Mouse (Mus musculus): Measurements from ENCODE around the gene Dcaf5. TPM values are rescaled to one million over a fixed set of nuclear protein-coding genes. Genes with fewer than 3 reads are reported as not detected.

The Dcaf5 gene
- polyA plus RNA-seq, 1 experiment from 2014 or later = 12.7 TPM

GRCm38 (mm10) chr12:80366004-80366480 is 70.4 kb downstream of the Dcaf5 start:
- WGBS = 15% methylated on average over 3 of the region's 3 CpGs
- Histone ChIP-seq H3K36me3 (ENCODE audit: insufficient read depth, low read length) (peaks cover 30% of the 10 kb centered on the region; the same call in 1 of the 2 replicates), H3K9ac (replicated peaks; ENCODE audit: low read length) (no peak overlapping the region), H3K4me2 (replicated peaks; ENCODE audit: low read depth, low read length) (no peak overlapping the region), H3K27me3 (ENCODE audit: insufficient read depth, low read length) (no peaks in the 10 kb centered on the region), H3K27ac (ENCODE audit: low read length) (peak overlapping the region; percentile 83), H3K9me3 (ENCODE audit: low read length) (no peaks in the 10 kb centered on the region), H3K4me1 (ENCODE audit: insufficient read depth, low read length) (peaks cover 14% of the 10 kb centered on the region), H3K4me3 (ENCODE audit: low read length) (no peak overlapping the region)
- ATAC-seq (ENCODE audit: low FRiP score, low TSS enrichment) = peak; percentile 81

GRCm38 (mm10) chr12:80365345-80365744 is 71.1 kb downstream of the Dcaf5 start:
- Histone ChIP-seq H3K9me3 (ENCODE audit: low read length) (no peaks in the 10 kb centered on the region), H3K4me3 (ENCODE audit: low read length) (no peak overlapping the region), H3K4me2 (replicated peaks; ENCODE audit: low read depth, low read length) (no peak overlapping the region), H3K4me1 (ENCODE audit: insufficient read depth, low read length) (peaks cover 14% of the 10 kb centered on the region), H3K36me3 (ENCODE audit: insufficient read depth, low read length) (peaks cover 26% of the 10 kb centered on the region; the same call in 1 of the 2 replicates), H3K27me3 (ENCODE audit: insufficient read depth, low read length) (no peaks in the 10 kb centered on the region), H3K27ac (ENCODE audit: low read length) (peak overlapping the region; percentile 83), H3K9ac (replicated peaks; ENCODE audit: low read length) (no peak overlapping the region)
- 87% methylated on average over 3 of the region's 3 CpGs for WGBS
- ATAC-seq (ENCODE audit: low FRiP score, low TSS enrichment) = no peak

- ATAC-seq (ENCODE audit: low FRiP score, low TSS enrichment) = no peak
- Histone ChIP-seq H3K4me2 (replicated peaks; ENCODE audit: low read depth, low read length) (no peak overlapping the region), H3K27me3 (ENCODE audit: insufficient read depth, low read length) (no peaks in the 10 kb centered on the region), H3K4me1 (ENCODE audit: insufficient read depth, low read length) (peaks cover 13% of the 10 kb centered on the region), H3K9ac (replicated peaks; ENCODE audit: low read length) (no peak overlapping the region), H3K27ac (ENCODE audit: low read length) (no peak overlapping the region), H3K4me3 (ENCODE audit: low read length) (no peak overlapping the region), H3K9me3 (ENCODE audit: low read length) (peaks cover 3% of the 10 kb centered on the region; the same call in 1 of the 2 replicates), H3K36me3 (ENCODE audit: insufficient read depth, low read length) (peaks cover 22% of the 10 kb centered on the region; the same call in 1 of the 2 replicates)
- WGBS = 71% methylated on average over 1 of the region's 1 CpGs
These were observed 74.7 kb downstream of the Dcaf5 start for GRCm38 (mm10) chr12:80361655-80362054.

GRCm38 (mm10) chr12:80360321-80360720 is 76.1 kb downstream of the Dcaf5 start:
- Histone ChIP-seq H3K4me2 (replicated peaks; ENCODE audit: low read depth, low read length) (no peak overlapping the region), H3K9ac (replicated peaks; ENCODE audit: low read length) (no peak overlapping the region), H3K36me3 (ENCODE audit: insufficient read depth, low read length) (peaks cover 20% of the 10 kb centered on the region; the same call in 1 of the 2 replicates), H3K27me3 (ENCODE audit: insufficient read depth, low read length) (no peaks in the 10 kb centered on the region), H3K4me3 (ENCODE audit: low read length) (no peak overlapping the region), H3K27ac (ENCODE audit: low read length) (no peak overlapping the region), H3K4me1 (ENCODE audit: insufficient read depth, low read length) (peaks cover 2% of the 10 kb centered on the region), H3K9me3 (ENCODE audit: low read length) (peaks cover 3% of the 10 kb centered on the region; the same call in 1 of the 2 replicates)
- WGBS = 69% methylated on average over 5 of the region's 5 CpGs
- ATAC-seq (ENCODE audit: low FRiP score, low TSS enrichment) = no peak

- Histone ChIP-seq H3K4me1 (ENCODE audit: insufficient read depth, low read length) (peaks cover 13% of the 10 kb centered on the region), H3K27me3 (ENCODE audit: insufficient read depth, low read length) (no peaks in the 10 kb centered on the region), H3K9ac (replicated peaks; ENCODE audit: low read length) (no peak overlapping the region), H3K36me3 (ENCODE audit: insufficient read depth, low read length) (peaks cover 13% of the 10 kb centered on the region), H3K27ac (ENCODE audit: low read length) (peak overlapping the region; percentile 35; the same call in 1 of the 2 replicates), H3K9me3 (ENCODE audit: low read length) (no peaks in the 10 kb centered on the region), H3K4me2 (replicated peaks; ENCODE audit: low read depth, low read length) (no peak overlapping the region), H3K4me3 (ENCODE audit: low read length) (no peak overlapping the region)
- peak; percentile 54 for ATAC-seq (ENCODE audit: low FRiP score, low TSS enrichment)
- 33% methylated on average over 6 of the region's 6 CpGs for WGBS
These were observed 91.6 kb downstream of the Dcaf5 start for GRCm38 (mm10) chr12:80344777-80345231.

- Histone ChIP-seq H3K9me3 (ENCODE audit: low read length) (no peaks in the 10 kb centered on the region), H3K4me2 (replicated peaks; ENCODE audit: low read depth, low read length) (no peak overlapping the region), H3K4me1 (ENCODE audit: insufficient read depth, low read length) (peaks cover 21% of the 10 kb centered on the region), H3K27me3 (ENCODE audit: insufficient read depth, low read length) (no peaks in the 10 kb centered on the region), H3K36me3 (ENCODE audit: insufficient read depth, low read length) (peaks cover 31% of the 10 kb centered on the region), H3K27ac (ENCODE audit: low read length) (no peak overlapping the region), H3K4me3 (ENCODE audit: low read length) (no peak overlapping the region), H3K9ac (replicated peaks; ENCODE audit: low read length) (no peak overlapping the region)
- 95% methylated on average over 2 of the region's 2 CpGs for WGBS
- no peak for ATAC-seq (ENCODE audit: low FRiP score, low TSS enrichment)
These were observed 95.5 kb downstream of the Dcaf5 start for GRCm38 (mm10) chr12:80340936-80341335.

GRCm38 (mm10) chr12:80334162-80334561 is 102.2 kb downstream of the Dcaf5 start:
- H3K4me1 ChIP-seq (ENCODE audit: insufficient read depth, low read length) = peaks cover 18% of the 10 kb centered on the region
- WGBS = 52% methylated on average over 4 of the region's 4 CpGs
- H3K4me3 ChIP-seq (ENCODE audit: low read length) = no peak overlapping the region
- H3K9me3 ChIP-seq (ENCODE audit: low read length) = no peaks in the 10 kb centered on the region
- ATAC-seq (ENCODE audit: low FRiP score, low TSS enrichment) = no peak
- H3K27me3 ChIP-seq (ENCODE audit: insufficient read depth, low read length) = no peaks in the 10 kb centered on the region
- peaks cover 22% of the 10 kb centered on the region for H3K36me3 ChIP-seq (ENCODE audit: insufficient read depth, low read length)
- H3K4me2 ChIP-seq (replicated peaks; ENCODE audit: low read depth, low read length) = no peak overlapping the region
- no peak overlapping the region; the same call in 1 of the 2 replicates for H3K27ac ChIP-seq (ENCODE audit: low read length)
- no peak overlapping the region for H3K9ac ChIP-seq (replicated peaks; ENCODE audit: low read length)

- ATAC-seq (ENCODE audit: low FRiP score, low TSS enrichment) = no peak
- H3K4me3 ChIP-seq (ENCODE audit: low read length) = no peak overlapping the region
- H3K4me2 ChIP-seq (replicated peaks; ENCODE audit: low read depth, low read length) = no peak overlapping the region
- no peak overlapping the region for H3K27ac ChIP-seq (ENCODE audit: low read length)
- H3K9ac ChIP-seq (replicated peaks; ENCODE audit: low read length) = no peak overlapping the region
- no peaks in the 10 kb centered on the region for H3K27me3 ChIP-seq (ENCODE audit: insufficient read depth, low read length)
- 32% methylated on average over 2 of the region's 2 CpGs for WGBS
- H3K9me3 ChIP-seq (ENCODE audit: low read length) = no peaks in the 10 kb centered on the region
- peaks cover 14% of the 10 kb centered on the region; the same call in 1 of the 2 replicates for H3K4me1 ChIP-seq (ENCODE audit: insufficient read depth, low read length)
- H3K36me3 ChIP-seq (ENCODE audit: insufficient read depth, low read length) = 0 out of 2 replicates have a peak, but pooled peaks cover 4% of the 10 kb centered on the region
These were observed 104.8 kb downstream of the Dcaf5 start for GRCm38 (mm10) chr12:80331634-80332033.

GRCm38 (mm10) chr12:80330819-80331218 is 105.6 kb downstream of the Dcaf5 start:
- WGBS = 81% methylated on average over 8 of the region's 8 CpGs
- Histone ChIP-seq H3K4me3 (ENCODE audit: low read length) (no peak overlapping the region), H3K4me2 (replicated peaks; ENCODE audit: low read depth, low read length) (no peak overlapping the region), H3K27me3 (ENCODE audit: insufficient read depth, low read length) (no peaks in the 10 kb centered on the region), H3K27ac (ENCODE audit: low read length) (no peak overlapping the region), H3K9me3 (ENCODE audit: low read length) (no peaks in the 10 kb centered on the region), H3K9ac (replicated peaks; ENCODE audit: low read length) (no peak overlapping the region), H3K4me1 (ENCODE audit: insufficient read depth, low read length) (peaks cover 9% of the 10 kb centered on the region; the same call in 1 of the 2 replicates), H3K36me3 (ENCODE audit: insufficient read depth, low read length) (0 out of 2 replicates have a peak, but pooled peaks cover 4% of the 10 kb centered on the region)
- no peak for ATAC-seq (ENCODE audit: low FRiP score, low TSS enrichment)

GRCm38 (mm10) chr12:80329641-80330040 is 106.8 kb downstream of the Dcaf5 start:
- Histone ChIP-seq H3K9ac (replicated peaks; ENCODE audit: low read length) (no peak overlapping the region), H3K27ac (ENCODE audit: low read length) (no peak overlapping the region), H3K36me3 (ENCODE audit: insufficient read depth, low read length) (no peaks in the 10 kb centered on the region), H3K4me3 (ENCODE audit: low read length) (no peak overlapping the region), H3K9me3 (ENCODE audit: low read length) (no peaks in the 10 kb centered on the region), H3K27me3 (ENCODE audit: insufficient read depth, low read length) (no peaks in the 10 kb centered on the region), H3K4me2 (replicated peaks; ENCODE audit: low read depth, low read length) (no peak overlapping the region), H3K4me1 (ENCODE audit: insufficient read depth, low read length) (0 out of 2 replicates have a peak, but pooled peaks cover 4% of the 10 kb centered on the region)
- ATAC-seq (ENCODE audit: low FRiP score, low TSS enrichment) = no peak
- 31% methylated on average over 2 of the region's 2 CpGs for WGBS

Measured in kidney, embryonic 16.5 days (tissue).